Mouse (Mus musculus) thymus, postnatal 25 days (tissue): ENCODE results near the gene Ctcf.
A peak's percentile ranks its signal among the peaks of the same experiment; 100 is the strongest.

ENCODE experiments used
- DNase-seq: peaks from one replicate; pipeline ENCODE4 v3.0.0; 2022

Gene Ctcf

GRCm38 (mm10) chr8:105677891-105678290, 41.5 kb downstream of the Ctcf start:
- no peak for DNase-seq

GRCm38 (mm10) chr8:105685325-105685724, 49.0 kb downstream of the Ctcf start:
- no peak for DNase-seq

DNA sequence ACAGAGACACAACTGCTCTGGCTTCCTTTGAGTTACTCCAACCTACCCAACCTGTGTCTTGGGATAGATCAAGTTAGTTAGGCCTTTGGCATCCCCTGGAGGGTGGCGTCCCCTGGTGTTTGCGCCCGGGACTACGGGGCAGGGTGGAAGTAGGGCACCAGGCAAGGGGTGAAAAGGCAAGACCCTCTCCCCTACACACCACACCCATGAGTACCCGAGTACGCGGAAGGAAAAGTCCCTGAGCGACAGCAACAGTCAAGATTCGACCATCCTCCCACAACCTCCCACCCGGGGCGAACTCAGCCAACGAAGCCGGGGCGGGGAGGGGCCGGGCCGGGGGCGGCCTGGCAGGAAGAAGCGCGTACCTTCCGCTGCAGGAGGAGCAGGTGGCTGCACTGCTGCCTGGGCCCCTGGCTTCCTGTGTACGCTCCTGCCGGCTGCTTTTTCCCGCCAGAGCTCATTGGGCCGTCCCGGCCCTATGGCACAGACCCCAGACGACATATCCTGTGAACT, 49.5 kb downstream of the Ctcf start, which contains the start of gene Carmil2:
TSS of gene Carmil2 (plus strand) at position 479 of the 513 bp plus-strand sequence.
- DNase-seq, result peak; percentile 98

- peak; percentile 64 for DNase-seq
These were observed 50.2 kb downstream of the Ctcf start for GRCm38 (mm10) chr8:105686551-105686950.

DNA sequence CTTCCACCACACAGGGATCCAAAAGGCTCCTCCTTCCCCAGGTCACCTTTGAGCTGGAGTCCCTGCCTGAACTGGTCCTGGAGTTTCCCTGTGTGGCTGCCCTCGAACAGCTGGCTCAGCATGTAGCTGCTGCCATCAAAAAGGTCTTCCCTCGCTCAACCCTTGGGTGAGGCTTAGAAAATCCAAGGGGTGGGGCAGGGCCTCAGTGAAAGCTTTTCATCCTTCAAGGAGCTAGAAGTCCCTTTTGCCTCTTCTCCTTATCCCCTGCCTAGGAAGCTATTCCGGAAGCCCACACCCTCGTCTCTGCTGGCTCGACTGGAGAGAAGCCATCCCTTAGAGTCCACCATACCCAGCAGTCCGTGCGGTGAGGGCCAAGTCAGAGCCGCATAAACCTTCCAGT, 51.1 kb downstream of the Ctcf start:
- DNase-seq, result no peak

- DNase-seq, result no peak
These were observed 51.9 kb downstream of the Ctcf start for GRCm38 (mm10) chr8:105688242-105688752.

DNA sequence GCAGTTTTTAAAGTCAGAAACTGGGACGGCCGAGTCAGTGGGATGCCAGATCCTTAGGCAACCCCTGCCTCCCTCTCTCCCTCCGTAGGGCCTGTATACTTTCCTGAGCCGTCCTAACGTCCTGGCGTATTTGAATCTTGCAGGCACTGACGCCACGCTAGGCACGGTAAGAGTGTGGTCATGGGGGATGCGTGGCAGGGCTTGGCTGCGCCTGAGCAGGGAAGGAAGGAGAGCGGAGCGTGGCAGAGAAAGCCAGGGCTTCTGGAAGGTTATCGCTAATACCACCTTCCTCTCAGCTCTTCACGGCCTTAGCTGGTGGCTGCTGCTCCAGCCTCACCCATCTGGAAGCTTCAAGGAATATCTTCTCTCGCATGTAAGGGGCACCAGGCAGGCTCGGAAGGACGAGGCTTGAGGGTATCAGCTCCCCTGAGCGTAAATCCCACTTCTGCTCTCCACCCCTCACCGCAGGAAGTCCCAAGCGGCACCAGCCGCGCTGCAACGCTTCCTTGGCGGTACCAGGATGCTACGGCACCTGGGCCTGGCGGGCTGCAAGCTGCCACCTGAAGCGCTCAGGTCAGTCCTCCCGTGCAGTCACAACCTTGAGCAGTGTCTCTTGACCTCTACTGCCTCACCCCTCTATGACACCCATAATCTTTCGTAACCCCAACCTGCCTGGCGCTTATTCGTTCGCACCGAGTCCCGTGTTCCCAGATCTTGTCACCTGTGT, 53.1 kb downstream of the Ctcf start:
- DNase-seq, result no peak

- no peak for DNase-seq
These were observed 53.6 kb downstream of the Ctcf start for GRCm38 (mm10) chr8:105689983-105690360.

DNA sequence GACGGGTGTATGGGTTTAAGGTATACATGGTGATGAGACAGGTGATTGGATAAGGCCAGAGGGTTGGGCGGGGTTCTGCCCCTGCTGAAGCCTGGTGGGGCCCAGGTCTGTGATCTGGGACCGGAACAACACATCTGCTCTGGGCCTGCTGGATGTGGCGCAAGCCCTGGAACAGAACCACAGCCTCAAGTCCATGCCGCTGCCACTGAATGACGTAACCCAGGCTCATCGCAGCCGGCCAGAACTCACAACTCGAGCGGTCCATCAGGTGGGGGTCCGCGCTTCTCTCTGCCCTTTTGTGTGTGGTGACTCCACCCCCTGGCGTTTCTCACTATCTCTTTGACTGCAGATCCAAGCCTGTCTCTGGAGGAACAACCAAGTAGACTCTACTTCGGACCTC, 54.6 kb downstream of the Ctcf start:
- DNase-seq, result no peak

DNA sequence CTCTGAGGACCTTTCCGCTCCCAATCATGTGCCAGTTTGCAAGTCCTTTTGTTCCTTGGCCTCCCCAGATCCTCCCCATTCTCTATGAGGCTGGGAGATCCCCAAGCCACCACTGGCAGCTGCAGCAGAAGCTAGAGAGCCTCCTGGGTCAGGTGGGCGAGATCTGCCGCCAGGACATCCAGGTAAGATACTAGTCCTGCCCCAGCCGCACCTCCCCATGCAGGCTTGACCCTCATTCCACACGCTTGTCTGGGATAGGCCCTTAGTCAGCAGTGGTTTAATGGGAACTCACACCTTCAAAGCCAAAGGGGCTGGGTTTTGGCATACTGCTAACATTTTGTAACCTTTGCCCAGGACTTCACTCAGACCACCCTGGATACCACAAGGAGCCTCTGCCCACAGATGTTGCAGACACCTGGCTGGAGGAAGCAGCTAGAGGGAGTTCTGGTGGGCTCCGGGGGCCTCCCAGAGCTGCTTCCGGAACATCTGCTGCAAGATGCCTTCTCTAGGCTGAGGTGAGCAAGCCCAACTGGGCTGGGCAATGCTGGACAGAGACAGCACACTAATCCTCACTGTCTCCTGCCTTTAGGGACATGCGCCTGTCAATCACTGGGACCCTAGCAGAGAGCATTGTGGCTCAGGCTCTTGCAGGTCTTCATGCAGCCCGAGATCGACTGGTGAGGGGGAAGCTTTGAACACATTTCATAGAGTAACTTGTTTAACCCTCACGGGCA, 56.2 kb downstream of the Ctcf start:
- no peak for DNase-seq

DNA sequence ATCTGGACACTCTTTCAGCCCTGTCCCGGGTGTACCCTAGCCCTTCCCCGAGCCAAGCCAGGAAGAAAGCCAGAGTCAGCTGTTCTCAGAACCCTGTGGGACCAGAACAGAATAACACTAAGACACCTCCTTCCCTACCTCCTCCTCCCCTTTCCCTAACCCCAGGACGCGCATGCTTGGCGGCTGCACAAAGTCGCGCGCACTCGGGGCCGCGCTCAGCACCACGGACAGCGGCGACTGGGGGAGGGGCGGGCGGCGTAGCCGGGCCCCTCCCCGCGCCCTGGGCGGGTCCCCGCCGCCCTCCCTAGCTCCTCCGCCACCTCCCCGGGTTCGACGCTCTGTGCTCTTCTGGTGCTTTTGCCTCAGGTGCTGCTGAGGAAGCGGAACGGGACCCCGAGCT, 57.3 kb downstream of the Ctcf start:
- DNase-seq, result no peak

- DNase-seq, result no peak
These were observed 57.9 kb downstream of the Ctcf start for GRCm38 (mm10) chr8:105694051-105694799.

DNA sequence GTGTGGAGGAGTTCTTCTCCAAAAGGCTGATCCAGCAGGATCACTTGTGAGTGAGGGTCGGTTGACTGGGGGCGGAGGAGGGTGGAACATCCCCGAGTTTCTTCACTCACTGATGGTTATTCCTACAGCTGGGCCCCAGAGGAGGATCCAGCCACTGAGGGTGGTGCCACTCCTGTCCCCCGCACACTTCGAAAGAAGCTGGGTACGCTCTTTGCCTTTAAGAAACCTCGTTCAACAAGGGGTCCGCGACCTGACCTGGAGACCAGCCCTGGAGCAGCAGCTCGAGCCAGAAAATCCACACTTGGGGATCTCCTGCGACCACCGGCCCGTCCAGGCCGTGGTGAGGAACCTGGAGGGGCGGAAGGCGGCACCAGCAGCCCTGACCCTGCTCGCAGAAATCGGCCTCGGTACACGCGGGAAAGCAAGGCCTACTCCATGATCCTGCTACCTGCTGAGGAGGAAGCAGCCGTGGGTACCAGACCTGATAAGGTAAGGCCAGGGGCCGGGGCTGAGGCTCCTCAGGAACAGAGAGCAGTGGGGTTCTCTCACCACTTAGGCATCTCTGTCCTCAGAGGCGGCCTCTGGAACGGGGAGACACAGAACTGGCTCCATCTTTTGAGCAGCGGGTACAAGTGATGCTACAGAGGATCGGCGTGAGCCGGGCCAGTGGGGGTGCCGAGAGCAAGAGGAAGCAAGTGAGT, 58.9 kb downstream of the Ctcf start:
- DNase-seq, result no peak

DNA sequence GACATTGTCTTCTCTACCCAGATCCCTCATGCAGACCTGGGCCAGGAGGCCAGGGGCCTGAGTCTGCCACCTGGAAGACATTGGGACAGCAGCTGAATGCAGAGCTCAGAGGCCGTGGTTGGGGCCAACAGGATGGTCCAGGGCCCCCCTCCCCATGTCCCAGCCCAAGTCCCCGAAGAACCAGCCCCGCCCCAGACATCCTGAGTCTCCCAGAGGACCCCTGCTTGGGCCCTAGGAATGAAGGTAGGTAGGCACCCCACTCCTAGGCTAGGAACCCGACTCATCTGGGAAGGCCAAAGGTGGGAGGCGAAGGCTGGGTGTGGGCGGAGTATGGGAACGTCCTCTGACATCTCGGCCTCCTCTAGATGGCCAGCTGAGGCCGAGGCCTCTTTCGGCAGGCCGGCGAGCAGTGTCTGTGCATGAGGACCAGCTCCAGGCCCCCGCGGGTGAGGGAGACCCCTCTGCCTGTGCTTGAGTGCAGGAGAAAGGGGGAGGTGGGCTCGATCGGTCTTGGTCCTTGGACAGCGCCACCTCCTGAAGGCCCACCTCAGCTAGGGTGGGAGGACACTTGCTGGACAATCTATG, 60.9 kb downstream of the Ctcf start:
- no peak for DNase-seq

DNA sequence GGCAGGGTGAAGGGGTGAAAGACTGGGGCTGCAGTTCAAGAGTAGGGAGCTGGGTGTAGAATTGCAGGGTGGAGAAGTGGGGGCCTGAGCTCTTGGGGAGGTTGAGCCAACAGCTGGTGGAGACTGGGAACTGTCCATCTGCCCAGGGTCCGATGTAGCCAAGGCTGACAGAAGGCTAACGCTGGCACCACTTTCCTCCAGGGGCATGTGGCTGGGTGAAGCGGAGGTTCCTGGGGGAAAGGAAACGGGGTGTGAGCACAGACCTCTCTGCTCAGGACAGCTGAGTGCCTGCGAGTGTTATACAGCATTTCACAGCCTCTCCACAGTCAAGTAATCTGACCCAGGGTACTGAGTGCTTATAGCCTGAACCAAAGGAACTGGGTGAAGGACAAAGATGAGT, 62.4 kb downstream of the Ctcf start:
- DNase-seq, result no peak

DNA sequence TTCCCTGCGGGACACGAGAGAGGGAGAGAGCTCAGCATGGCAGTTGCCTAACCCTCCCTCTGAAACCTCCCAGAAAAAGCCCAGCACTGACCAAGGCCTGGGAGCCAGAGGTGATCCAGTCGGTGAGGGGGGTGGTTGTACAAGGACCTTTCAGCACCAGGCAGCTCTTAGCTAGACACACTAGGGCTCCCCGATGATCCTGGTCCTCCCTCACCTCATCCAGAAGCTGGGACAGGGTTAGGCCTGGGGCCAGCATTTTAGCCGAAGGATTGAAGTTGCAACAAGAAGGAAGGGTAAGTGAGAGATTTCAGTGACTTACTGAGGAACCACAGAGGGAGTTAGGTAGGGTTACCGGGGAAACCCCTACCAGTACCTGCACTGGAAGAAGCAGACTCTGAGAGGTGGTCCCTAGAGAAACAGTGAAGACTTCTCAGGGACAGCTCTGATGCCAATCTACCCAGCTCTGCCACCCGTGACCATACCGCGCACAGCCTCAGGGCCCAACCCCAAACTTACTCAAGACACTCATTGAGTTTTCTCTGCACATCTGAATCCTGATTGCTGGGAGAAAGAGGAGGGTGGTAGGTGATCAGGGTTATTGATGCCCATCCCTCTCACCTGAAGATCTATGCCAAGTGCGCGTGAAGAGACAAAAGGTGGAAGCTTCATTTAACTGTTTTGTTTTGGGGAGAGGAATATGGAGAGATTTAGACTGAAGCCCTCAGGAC, 63.3 kb downstream of the Ctcf start:
- no peak for DNase-seq

GRCm38 (mm10) chr8:105700566-105700965, 64.2 kb downstream of the Ctcf start:
- DNase-seq, result no peak

DNA sequence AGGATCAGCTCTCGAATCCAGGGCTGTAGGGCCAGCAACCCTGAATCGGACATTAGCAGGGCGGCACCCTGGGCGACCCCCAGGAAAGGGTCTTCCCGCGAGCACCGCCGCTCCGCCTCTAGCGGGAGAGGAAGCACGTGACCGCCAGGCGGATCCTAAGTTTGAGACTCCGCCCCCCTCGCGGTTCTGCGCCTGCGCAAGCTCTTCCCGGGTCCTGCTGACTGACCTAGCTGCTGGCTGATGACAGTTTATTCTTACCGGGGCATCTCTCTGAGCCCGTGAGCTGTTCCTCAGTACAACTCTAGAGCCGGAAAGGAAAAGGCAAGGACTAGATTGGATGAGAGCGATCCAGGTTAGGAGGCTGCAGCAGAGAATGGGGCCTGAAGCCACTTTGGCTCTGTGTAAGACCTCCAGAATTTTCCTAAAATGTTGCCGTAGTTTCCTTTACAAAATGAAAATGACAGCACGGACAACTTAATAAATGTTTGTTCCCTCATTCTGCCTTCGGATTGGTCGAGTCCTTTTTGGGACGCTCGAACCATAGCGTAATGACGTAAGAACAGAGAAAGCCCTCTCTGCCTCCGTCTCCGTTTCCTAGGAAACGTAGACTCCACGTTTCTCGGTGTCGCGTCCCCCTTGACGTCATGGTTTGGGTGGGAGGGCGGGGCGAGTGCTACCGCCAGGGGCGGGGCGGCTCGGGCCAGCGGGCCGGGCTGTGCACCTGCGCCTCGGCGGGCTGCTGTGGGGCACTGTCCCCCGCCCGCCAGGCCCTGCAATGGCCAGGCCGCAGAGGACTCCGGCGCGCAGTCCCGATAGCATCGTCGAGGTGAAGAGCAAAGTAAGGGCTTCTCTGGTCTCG, 64.8 kb downstream of the Ctcf start, which contains the start of the genes Acd and Pard6a:
TSS of gene Acd (minus strand) at position 137 of the 859 bp plus-strand sequence.
TSS of gene Pard6a (plus strand) at position 183 of the 859 bp plus-strand sequence.
- peak; percentile 97 for DNase-seq

GRCm38 (mm10) chr8:105702001-105702401, 65.6 kb downstream of the Ctcf start:
- DNase-seq, result no peak

DNA sequence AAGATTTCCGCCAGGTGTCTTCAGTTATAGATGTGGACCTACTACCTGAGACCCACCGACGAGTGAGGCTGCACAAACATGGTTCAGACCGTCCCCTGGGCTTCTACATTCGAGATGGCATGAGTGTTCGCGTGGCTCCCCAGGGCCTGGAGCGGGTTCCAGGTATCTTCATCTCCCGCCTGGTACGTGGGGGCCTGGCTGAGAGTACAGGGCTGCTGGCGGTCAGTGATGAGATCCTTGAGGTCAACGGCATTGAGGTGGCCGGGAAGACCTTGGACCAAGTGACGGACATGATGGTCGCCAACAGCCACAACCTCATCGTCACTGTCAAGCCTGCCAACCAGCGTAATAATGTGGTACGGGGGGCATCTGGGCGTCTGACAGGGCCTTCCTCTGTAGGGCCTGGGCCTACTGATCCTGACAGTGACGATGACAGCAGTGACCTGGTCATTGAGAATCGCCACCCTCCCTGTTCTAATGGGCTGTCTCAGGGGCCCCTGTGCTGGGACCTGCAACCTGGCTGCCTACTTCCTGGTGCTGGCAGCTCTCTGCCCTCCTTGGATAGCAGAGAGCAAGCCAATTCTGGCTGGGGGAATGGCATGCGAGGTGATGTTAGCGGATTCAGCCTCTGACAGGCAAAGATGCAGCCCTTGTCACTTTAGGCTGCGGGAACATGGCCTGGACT, 66.5 kb downstream of the Ctcf start:
- no peak for DNase-seq
